Mouse (Mus musculus): ENCODE measurements at regions not wholly inside any gene's neighbourhood (a gene's known extent, or its start where the extent isn't known, plus 50 kb on each side); places are given as distances from the start of the nearest gene placed in this dataset.

GRCm38 (mm10) chr9:9376650-9377189 lies 137.8 kb upstream of the Arhgap42 start:
- H3K4me3 ChIP-seq (replicated peaks in 1 of 3; ENCODE audit: low read depth in 2 of 3, low read length in 2 of 3, poor library complexity in 1 of 3): no peak overlapping the region
- peak; percentile 10 for TF ChIP-seq RAD21 (IDR thresholded peaks at IDR 0.05; ENCODE audit: low read depth, low read length)
- TF ChIP-seq POLR2A (IDR thresholded peaks at IDR 0.05; ENCODE audit: low read depth, low read length): no peak
- no peak for TF ChIP-seq E2F4 (IDR thresholded peaks at IDR 0.05; ENCODE audit: insufficient replicate concordance, low read depth, low read length)
- no peaks in the 10 kb centered on the region for H3K36me3 ChIP-seq (replicated peaks in 1 of 2; ENCODE audit: control insufficient read depth in 1 of 2, insufficient read depth in 1 of 2, low read length in 1 of 2)
- dilution Hi-C loops (cut with MboI; ENCODE audit: extremely low pct_ligation_motif_present, extremely low pct_unique_long_range_greater_than_20kb, low sequenced_read_pairs): no loop called here
- H3K27me3 ChIP-seq (replicated peaks): no peaks in the 10 kb centered on the region
- H3K9me3 ChIP-seq (replicated peaks; ENCODE audit: low read length): peaks cover 16% of the 10 kb centered on the region
- H3K4me2 ChIP-seq (ENCODE audit: insufficient read depth, low read depth, poor library complexity, severe bottlenecking): no peak overlapping the region
- H3K9ac ChIP-seq (ENCODE audit: insufficient read depth, low read depth): no peak overlapping the region
- DNase-seq (ENCODE audit: extremely low read depth): peak; percentile 0
- no peaks in the 10 kb centered on the region for H3K4me1 ChIP-seq (ENCODE audit: control insufficient read depth in 1 of 2, insufficient read depth in 2 of 2)
- H3K27ac ChIP-seq (ENCODE audit: insufficient read depth, low read depth): no peak overlapping the region
- in situ Hi-C loops (cut with MboI; ENCODE audit: low pct_ligation_motif_present, low pct_unique_long_range_greater_than_20kb, low sequenced_read_pairs): no loop called here
- H3K79me2 ChIP-seq (replicated peaks; ENCODE audit: control insufficient read depth, extremely low read depth, insufficient read depth, poor library complexity, severe bottlenecking): no peaks in the 10 kb centered on the region

- H3K9ac ChIP-seq (ENCODE audit: insufficient read depth, low read depth): no peak overlapping the region
- in situ Hi-C loops (cut with MboI; ENCODE audit: low pct_ligation_motif_present, low pct_unique_long_range_greater_than_20kb, low sequenced_read_pairs): no loop called here
- H3K4me3 ChIP-seq (replicated peaks in 1 of 3; ENCODE audit: low read depth in 2 of 3, low read length in 2 of 3, poor library complexity in 1 of 3): no peak overlapping the region
- H3K4me2 ChIP-seq (ENCODE audit: insufficient read depth, low read depth, poor library complexity, severe bottlenecking): no peak overlapping the region
- dilution Hi-C loops (cut with MboI; ENCODE audit: extremely low pct_ligation_motif_present, extremely low pct_unique_long_range_greater_than_20kb, low sequenced_read_pairs): no loop called here
- H3K27ac ChIP-seq (ENCODE audit: insufficient read depth, low read depth): no peak overlapping the region
- no peaks in the 10 kb centered on the region for H3K4me1 ChIP-seq (ENCODE audit: control insufficient read depth in 1 of 2, insufficient read depth in 2 of 2)
- peaks cover 15% of the 10 kb centered on the region for H3K9me3 ChIP-seq (replicated peaks; ENCODE audit: low read length)
- no peaks in the 10 kb centered on the region for H3K79me2 ChIP-seq (replicated peaks; ENCODE audit: control insufficient read depth, extremely low read depth, insufficient read depth, poor library complexity, severe bottlenecking)
- peak; percentile 28 for DNase-seq (ENCODE audit: extremely low read depth)
- no peaks in the 10 kb centered on the region for H3K36me3 ChIP-seq (replicated peaks in 1 of 2; ENCODE audit: control insufficient read depth in 1 of 2, insufficient read depth in 1 of 2, low read length in 1 of 2)
- TF ChIP-seq ZKSCAN1 (IDR thresholded peaks at IDR 0.05; ENCODE audit: borderline replicate concordance, low read depth, low read length): no peak
- no peak for TF ChIP-seq UBTF (IDR thresholded peaks at IDR 0.05; ENCODE audit: low read depth, low read length)
- TF ChIP-seq GABPA (IDR thresholded peaks at IDR 0.05; ENCODE audit: insufficient replicate concordance, low read depth, low read length): no peak
- TF ChIP-seq CTCF (conservative IDR thresholded peaks at IDR 0.05 in 1 of 2, IDR thresholded peaks at IDR 0.05 in 1 of 2; ENCODE audit: low read depth in 2 of 2, low read length in 2 of 2): peak; percentile 22 to 48; a peak in 2 of 4 replicates
- no peak for TF ChIP-seq TCF12 (IDR thresholded peaks at IDR 0.05; ENCODE audit: low read depth, low read length)
- TF ChIP-seq BHLHE40 (IDR thresholded peaks at IDR 0.05; ENCODE audit: low read depth, low read length): no peak
- TF ChIP-seq SMC3 (IDR thresholded peaks at IDR 0.05; ENCODE audit: low read depth, low read length): peak; percentile 30
- TF ChIP-seq ELF1 (IDR thresholded peaks at IDR 0.05; ENCODE audit: low read depth, low read length): no peak
- TF ChIP-seq RAD21 (IDR thresholded peaks at IDR 0.05; ENCODE audit: low read depth, low read length): peak; percentile 51
- no peak for TF ChIP-seq RCOR1 (conservative IDR thresholded peaks at IDR 0.05; ENCODE audit: low read depth, low read length)
- no peak for TF ChIP-seq ETS1 (conservative IDR thresholded peaks at IDR 0.05; ENCODE audit: low read depth, low read length)
- no peak for TF ChIP-seq POLR2AphosphoS2 (IDR thresholded peaks at IDR 0.05; ENCODE audit: low read depth, low read length)
- TF ChIP-seq CHD1 (IDR thresholded peaks at IDR 0.05; ENCODE audit: low read depth, low read length): no peak
- TF ChIP-seq NELFE (IDR thresholded peaks at IDR 0.05; ENCODE audit: low read depth, low read length): no peak
- no peak for TF ChIP-seq ZMIZ1 (IDR thresholded peaks at IDR 0.05; ENCODE audit: low read depth, low read length)
- TF ChIP-seq TBP (conservative IDR thresholded peaks at IDR 0.05; ENCODE audit: low read depth, low read length): no peak
- no peak for TF ChIP-seq EP300 (IDR thresholded peaks at IDR 0.05; ENCODE audit: low read length)
- no peaks in the 10 kb centered on the region for H3K27me3 ChIP-seq (replicated peaks)
Measured at GRCm38 (mm10) chr9:9375304-9375904, 136.5 kb upstream of the Arhgap42 start.
